Comparison of ENCODE assay signal across 7 mouse cellular contexts in genomic region chr1:36071176-36071575, GRCm38 (mm10). TPM values are rescaled to one million over a fixed set of nuclear protein-coding genes. Genes with fewer than 3 reads are reported as not detected.
DNase-seq lines count a peak whose midpoint lies in the region; ATAC-seq and TF ChIP-seq lines count a peak whose summit lies in the region.

No protein-coding gene starts in this region.

- no peak for TF ChIP-seq POLR2A in small intestine, adult 2 months (IDR thresholded peaks at IDR 0.05; ENCODE audit: low read depth, low read length)

- peak overlapping the region; percentile 82; the same call in 1 of the 2 replicates for H3K4me3 ChIP-seq in lung, embryonic 16.5 days (ENCODE audit: low read length)
- H3K4me3 ChIP-seq in forebrain, embryonic 10.5 days = peak overlapping the region; percentile 77
- peak overlapping the region; percentile 79 for H3K4me3 ChIP-seq in limb, embryonic 13.5 days
- peak overlapping the region; percentile 86 for H3K4me3 ChIP-seq in small intestine, adult 2 months (ENCODE audit: low read depth, low read length)

- H3K36me3 ChIP-seq in lung, embryonic 16.5 days (ENCODE audit: control insufficient read depth, insufficient read depth, low read length) = peaks cover 2% of the 10 kb centered on the region; the same call in 1 of the 2 replicates
- peaks cover 46% of the 10 kb centered on the region for H3K36me3 ChIP-seq in forebrain, embryonic 10.5 days (replicated peaks)
- H3K36me3 ChIP-seq in limb, embryonic 13.5 days = peaks cover 21% of the 10 kb centered on the region; the same call in 1 of the 2 replicates
- peaks cover 8% of the 10 kb centered on the region for H3K36me3 ChIP-seq in small intestine, adult 2 months (ENCODE audit: control insufficient read depth, insufficient read depth, low read length)

- WGBS in lung, embryonic 16.5 days = 46% methylated on average over 7 of the region's 7 CpGs
- WGBS in forebrain, embryonic 10.5 days = 84% methylated on average over 7 of the region's 7 CpGs
- 54% methylated on average over 7 of the region's 7 CpGs for WGBS in limb, embryonic 13.5 days
- WGBS in small intestine, adult 2 months = 16% methylated on average over 7 of the region's 7 CpGs

- peaks cover 41% of the 10 kb centered on the region for H3K4me1 ChIP-seq in lung, embryonic 16.5 days (replicated peaks; ENCODE audit: control insufficient read depth, insufficient read depth, low read length)
- H3K4me1 ChIP-seq in forebrain, embryonic 10.5 days = peaks cover 70% of the 10 kb centered on the region
- peaks cover 58% of the 10 kb centered on the region for H3K4me1 ChIP-seq in limb, embryonic 13.5 days
- H3K4me1 ChIP-seq in small intestine, adult 2 months (ENCODE audit: control insufficient read depth, insufficient read depth, insufficient read length, low read length) = peaks cover 55% of the 10 kb centered on the region

- H3K4me2 ChIP-seq in lung, embryonic 16.5 days (ENCODE audit: low read depth, low read length) = peak overlapping the region; percentile 92
- peak overlapping the region; percentile 99 for H3K4me2 ChIP-seq in limb, embryonic 13.5 days (replicated peaks)

- H3K27me3 ChIP-seq in lung, embryonic 16.5 days (ENCODE audit: control insufficient read depth, insufficient read depth, low read depth, low read length) = no peaks in the 10 kb centered on the region
- peaks cover 25% of the 10 kb centered on the region for H3K27me3 ChIP-seq in forebrain, embryonic 10.5 days (ENCODE audit: poor library complexity, severe bottlenecking)
- peaks cover 8% of the 10 kb centered on the region; the same call in 1 of the 2 replicates for H3K27me3 ChIP-seq in limb, embryonic 13.5 days
- H3K27me3 ChIP-seq in small intestine, adult 2 months (ENCODE audit: control insufficient read depth, insufficient read depth, low read length) = no peaks in the 10 kb centered on the region

- DNase-seq in lung, postnatal 10 days = no peak
- no peak for DNase-seq in forebrain, embryonic 10.5 days (ENCODE audit: extremely low spot score, low spot score)
- DNase-seq in left cerebral cortex, adult 11 months (ENCODE audit: low spot score) = no peak
- DNase-seq in urinary bladder, postnatal 36 days (ENCODE audit: low spot score in 2 of 2) = no peak

- H3K9ac ChIP-seq in lung, embryonic 16.5 days (ENCODE audit: low read length) = no peak overlapping the region
- H3K9ac ChIP-seq in limb, embryonic 13.5 days = no peak overlapping the region

- no peak for TF ChIP-seq CTCF in small intestine, adult 2 months (IDR thresholded peaks at IDR 0.05; ENCODE audit: extremely low read depth, insufficient read length, insufficient replicate concordance, low read depth, low read length)

- no peaks in the 10 kb centered on the region for H3K9me3 ChIP-seq in lung, embryonic 16.5 days (ENCODE audit: control insufficient read depth, low read length)
- no peaks in the 10 kb centered on the region for H3K9me3 ChIP-seq in forebrain, embryonic 10.5 days
- H3K9me3 ChIP-seq in limb, embryonic 13.5 days = no peaks in the 10 kb centered on the region

- no peak overlapping the region for H3K27ac ChIP-seq in lung, embryonic 16.5 days (ENCODE audit: low read length)
- no peak overlapping the region for H3K27ac ChIP-seq in forebrain, embryonic 10.5 days
- no peak overlapping the region for H3K27ac ChIP-seq in limb, embryonic 13.5 days
- H3K27ac ChIP-seq in small intestine, adult 2 months (ENCODE audit: insufficient read depth, low read depth, low read length) = peak overlapping the region; percentile 86

- ATAC-seq in lung, embryonic 16.5 days (ENCODE audit: low read depth) = no peak
- no peak for ATAC-seq in limb, embryonic 13.5 days (ENCODE audit: low FRiP score, low read depth)

RNA-seq across cellular contexts. Expression of gene Hs6st1, which starts 3.0 kb away (rescaled TPM):
- 4.4 and 5.1 TPM in 2 replicates for polyA plus RNA-seq in lung, embryonic 16.5 days (2015; fragmentation: Nextera tagmentation; extraction: Ambion mirVana)
- polyA plus RNA-seq in forebrain, embryonic 10.5 days (2016; fragmentation: Nextera tagmentation; extraction: Ambion mirVana) = 4.2 TPM in 2 replicates
- polyA plus RNA-seq in limb, embryonic 13.5 days (2015; fragmentation: Nextera tagmentation; extraction: Ambion mirVana) = 5.0 and 5.7 TPM in 2 replicates
- 33.9 and 53.7 TPM in 2 replicates for polyA plus RNA-seq in small intestine, adult 2 months (2012; rRNA removed)
